Mouse (Mus musculus): ENCODE measurements around the gene Nudt15.

DNA sequence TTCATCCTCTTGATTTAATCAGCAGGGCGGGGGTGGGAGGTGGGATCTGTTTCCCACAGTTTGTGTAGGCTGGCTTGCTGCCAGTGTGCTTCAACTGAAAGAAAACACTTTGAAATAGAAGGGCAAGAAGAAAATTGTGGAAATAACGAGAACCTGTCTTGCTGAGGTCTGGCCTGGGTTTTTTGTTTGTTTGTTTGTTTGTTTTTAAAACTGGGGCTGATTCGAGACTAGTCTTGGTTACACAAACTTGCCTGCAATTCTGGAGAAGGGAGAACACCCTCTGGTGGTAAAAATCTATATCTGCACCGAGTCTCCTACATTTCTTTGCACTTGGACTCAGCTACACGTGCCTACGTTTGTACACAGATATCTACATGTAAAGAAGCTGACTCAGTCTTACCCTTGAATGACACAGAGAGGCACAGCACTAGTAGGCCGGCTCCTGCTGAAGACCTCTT, 73.4 kb downstream of the Nudt15 start:
- TF ChIP-seq TAL1 (IDR thresholded peaks at IDR 0.05; ENCODE audit: low read length) (no peak), GATA1 (IDR thresholded peaks at IDR 0.05; ENCODE audit: low read length) (no peak)

All from erythroblast, embryonic 14.5 days (primary cell).